Mouse (Mus musculus): ENCODE data around the gene Podn.

DNA sequence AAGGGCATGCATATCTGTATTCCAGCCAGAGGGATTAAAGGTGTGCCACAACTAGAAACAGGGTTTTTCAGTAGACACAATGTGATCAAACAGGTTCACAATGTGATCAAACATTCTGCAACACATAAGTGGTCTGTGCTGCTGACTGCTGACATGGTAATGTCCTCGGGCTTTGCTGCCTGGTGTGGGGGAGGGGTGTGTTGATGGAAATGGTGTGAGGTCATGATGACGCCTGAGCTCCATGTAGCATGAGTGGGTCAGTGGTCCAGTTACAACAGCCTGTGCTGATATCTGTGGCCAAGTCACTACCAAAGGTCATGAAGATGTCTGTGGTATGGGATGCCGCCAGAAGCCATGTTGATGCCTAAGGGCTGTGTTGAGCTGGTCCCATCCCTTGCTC is 34.2 kb upstream of the Podn start:
- TF ChIP-seq CTCF (IDR thresholded peaks at IDR 0.05; ENCODE audit: control insufficient read depth, insufficient read depth, low read length) (no peak), POLR2A (IDR thresholded peaks at IDR 0.05; ENCODE audit: borderline replicate concordance, control insufficient read depth, low read depth, low read length) (no peak)

All from bone marrow, adult 2 months (tissue).